Mouse (Mus musculus): ENCODE measurements around the gene Stxbp1.
"Not testable (repeated sequence)": the region's sequence is repeated elsewhere in the genome, so short reads cannot be mapped to it uniquely, and the experiment has no call there.

Stxbp1 gene

GRCm38 (mm10) chr2:32874070-32874469 lies 27.0 kb upstream of the Stxbp1 start:
- no peak for DNase-seq (ENCODE audit: low read depth, low spot score)

- DNase-seq (ENCODE audit: low read depth, low spot score) = no peak
These were observed 23.4 kb upstream of the Stxbp1 start for GRCm38 (mm10) chr2:32870275-32871100.

- DNase-seq (ENCODE audit: low read depth, low spot score) = no peak
These were observed 22.8 kb upstream of the Stxbp1 start for GRCm38 (mm10) chr2:32869721-32870274.

- no peak for DNase-seq (ENCODE audit: low read depth, low spot score)
These were observed 20.3 kb upstream of the Stxbp1 start for GRCm38 (mm10) chr2:32867354-32867753.

GRCm38 (mm10) chr2:32864755-32865154 lies 17.7 kb upstream of the Stxbp1 start:
- DNase-seq (ENCODE audit: low read depth, low spot score) = no peak

- no peak for DNase-seq (ENCODE audit: low read depth, low spot score)
These were observed 16.3 kb upstream of the Stxbp1 start for GRCm38 (mm10) chr2:32863317-32863716.

GRCm38 (mm10) chr2:32860799-32861198 lies 13.8 kb upstream of the Stxbp1 start:
- no peak for DNase-seq (ENCODE audit: low read depth, low spot score)

GRCm38 (mm10) chr2:32859622-32860012 lies 12.6 kb upstream of the Stxbp1 start:
- no peak for DNase-seq (ENCODE audit: low read depth, low spot score)

- no peak for DNase-seq (ENCODE audit: low read depth, low spot score)
These were observed 12.1 kb upstream of the Stxbp1 start for GRCm38 (mm10) chr2:32859010-32859621.

- peak; percentile 83 for DNase-seq (ENCODE audit: low read depth, low spot score)
These were observed 10.5 kb upstream of the Stxbp1 start for GRCm38 (mm10) chr2:32857584-32857983.

- no peak for DNase-seq (ENCODE audit: low read depth, low spot score)
These were observed 8.9 kb upstream of the Stxbp1 start for GRCm38 (mm10) chr2:32855790-32856465.

- no peak for DNase-seq (ENCODE audit: low read depth, low spot score)
These were observed 8.2 kb upstream of the Stxbp1 start for GRCm38 (mm10) chr2:32855046-32855785.

- no peak for DNase-seq (ENCODE audit: low read depth, low spot score)
These were observed 7.2 kb upstream of the Stxbp1 start for GRCm38 (mm10) chr2:32854206-32854605.

- not testable (repeated sequence) for DNase-seq (ENCODE audit: low read depth, low spot score)
These were observed 6.7 kb upstream of the Stxbp1 start for GRCm38 (mm10) chr2:32853716-32854115.

- DNase-seq (ENCODE audit: low read depth, low spot score) = peak; percentile 76
These were observed 5.1 kb upstream of the Stxbp1 start for GRCm38 (mm10) chr2:32852156-32852555.

GRCm38 (mm10) chr2:32847468-32847821 lies 400 bp upstream of the Stxbp1 start:
- no peak for DNase-seq (ENCODE audit: low read depth, low spot score)

- DNase-seq (ENCODE audit: low read depth, low spot score) = peak; percentile 88
These were observed 792 bp downstream of the Stxbp1 start for GRCm38 (mm10) chr2:32846101-32846804.

GRCm38 (mm10) chr2:32845572-32846100 lies 1.4 kb downstream of the Stxbp1 start:
- no peak for DNase-seq (ENCODE audit: low read depth, low spot score)

GRCm38 (mm10) chr2:32842558-32842957 lies 4.5 kb downstream of the Stxbp1 start:
- no peak for DNase-seq (ENCODE audit: low read depth, low spot score)

- no peak for DNase-seq (ENCODE audit: low read depth, low spot score)
These were observed 5.9 kb downstream of the Stxbp1 start for GRCm38 (mm10) chr2:32841099-32841498.

GRCm38 (mm10) chr2:32839261-32839660 lies 7.8 kb downstream of the Stxbp1 start:
- no peak for DNase-seq (ENCODE audit: low read depth, low spot score)

All from telencephalon, adult 2 months (tissue).